Mouse (Mus musculus) embryonic facial prominence, embryonic 11.5 days (tissue): ENCODE measurements around the gene Mettl26. TPM values are rescaled to one million over a fixed set of nuclear protein-coding genes. Genes with fewer than 3 reads are reported as not detected.
A peak's percentile ranks its signal among the peaks of the same experiment; 100 is the strongest.

Experiments
- ATAC-seq: fragments of 200-750 bp; cut with Nextera tagmentation; replicated peaks from 2 replicates; pipeline ENCODE4 v1.8.0; 2017; ENCODE audit warnings: low read depth; ENCODE audit not compliant: insufficient number of reproducible peaks, low FRiP score, low TSS enrichment
- DNase-seq: peaks from one replicate; pipeline ENCODE4 v3.0.0-alpha.2; 2015; ENCODE audit warnings: low spot score
- H3K27ac ChIP-seq: fragments of 300-500 bp; sonication (generic); replicated peaks from 2 replicates; pipeline ENCODE4 v1.5.1; 2014; ENCODE audit warnings: mild to moderate bottlenecking, low read depth, low read length, control low read depth
- H3K27me3 ChIP-seq: fragments of 300-500 bp; sonication (generic); 2 replicates; pipeline ENCODE4 v1.6.1; 2014; ENCODE audit warnings: mild to moderate bottlenecking, low read length, moderate library complexity, mixed read lengths; ENCODE audit not compliant: control insufficient read depth, insufficient read depth
- H3K36me3 ChIP-seq: fragments of 300-500 bp; sonication (generic); replicated peaks from 2 replicates; pipeline ENCODE4 v1.6.1; 2014; ENCODE audit warnings: low read depth, mild to moderate bottlenecking, low read length, moderate library complexity, mixed read lengths; ENCODE audit not compliant: control insufficient read depth, insufficient read depth
- H3K4me1 ChIP-seq: fragments of 300-500 bp; sonication (generic); 2 replicates; pipeline ENCODE4 v1.6.1; 2014; ENCODE audit warnings: low read length, mixed read lengths; ENCODE audit not compliant: control insufficient read depth, insufficient read depth
- H3K4me2 ChIP-seq: fragments of 300-500 bp; sonication (generic); 2 replicates; pipeline ENCODE4 v1.6.1; 2014; ENCODE audit warnings: low read depth, mild to moderate bottlenecking, control low read depth, low read length, moderate library complexity
- H3K4me3 ChIP-seq: fragments of 300-500 bp; sonication (generic); 2 replicates; pipeline ENCODE4 v1.5.1; 2014; ENCODE audit warnings: low read depth, low read length, control low read depth
- H3K9ac ChIP-seq: fragments of 300-500 bp; sonication (generic); replicated peaks from 2 replicates; pipeline ENCODE4 v1.6.1; 2014; ENCODE audit warnings: mild to moderate bottlenecking, control low read depth, low read length
- H3K9me3 ChIP-seq: fragments of 300-500 bp; sonication (generic); replicated peaks from 2 replicates; pipeline ENCODE4 v1.6.1; 2016; ENCODE audit warnings: mild to moderate bottlenecking, low read length, inconsistent platforms, mixed read lengths; ENCODE audit not compliant: control insufficient read depth
- WGBS: fragments of 180-500 bp; shearing (Covaris S2); extraction: QIAGEN DNeasy Blood & Tissue Kit; methylation state at CpG from one replicate; pipeline ENCODE4 v1.1.7; 2014; 5-methylcytosine and 5-hydroxymethylcytosine counted together
- polyA plus RNA-seq: library from polyadenylated mRNA; unstranded; fragments of >200 nt; fragmentation: Nextera tagmentation; extraction: Ambion mirVana; gene quantifications from 2 replicates; pipeline ENCODE4 v1.2.1, GENCODE M21; 2014

The Mettl26 gene
- polyA plus RNA-seq, 1 experiment from 2014 or later: 49.8 TPM

GRCm38 (mm10) chr17:25879750-25880149 lies 4.9 kb downstream of the Mettl26 start:
- Histone ChIP-seq H3K4me3 (no peak overlapping the region), H3K9me3 (no peaks in the 10 kb centered on the region), H3K4me1 (peaks cover 19% of the 10 kb centered on the region), H3K9ac (no peak overlapping the region), H3K36me3 (no peaks in the 10 kb centered on the region; the same call in none of the 2 replicates), H3K27ac (no peak overlapping the region), H3K4me2 (no peak overlapping the region), H3K27me3 (no peaks in the 10 kb centered on the region)
- 78% methylated on average over 8 of the region's 8 CpGs for WGBS
- DNase-seq: no peak
- no peak for ATAC-seq

GRCm38 (mm10) chr17:25880196-25880910 lies 5.5 kb downstream of the Mettl26 start, which contains the start of gene Wfikkn1:
Gene Wfikkn1 (minus strand): TSS chr17:25880858.
- peaks cover 19% of the 10 kb centered on the region for H3K4me1 ChIP-seq
- no peak within 1 kb of the TSS for H3K4me2 ChIP-seq
- no peak within 1 kb of the TSS for H3K4me3 ChIP-seq
- H3K9ac ChIP-seq: peak within 1 kb of the TSS; percentile 18; the same call in 1 of the 2 replicates
- no peaks in the 10 kb centered on the region for H3K27me3 ChIP-seq
- no peaks in the 10 kb centered on the region; the same call in none of the 2 replicates for H3K36me3 ChIP-seq
- DNase-seq: no peak
- no peaks in the 10 kb centered on the region for H3K9me3 ChIP-seq
- 14% methylated on average over 5 of the region's 5 CpGs for WGBS
- ATAC-seq: no peak
- peak within 1 kb of the TSS; percentile 56 for H3K27ac ChIP-seq

GRCm38 (mm10) chr17:25880913-25881641 lies 6.2 kb downstream of the Mettl26 start:
- ATAC-seq: no peak

GRCm38 (mm10) chr17:25881691-25882090 lies 6.8 kb downstream of the Mettl26 start:
- no peak overlapping the region for H3K4me3 ChIP-seq
- peaks cover 19% of the 10 kb centered on the region for H3K4me1 ChIP-seq

More at GRCm38 (mm10) chr17:25880913-25881641, 6.2 kb downstream of the Mettl26 start:
- peak overlapping the region; percentile 56 for H3K27ac ChIP-seq
- 0 out of 2 replicates have a peak overlapping the region, but pooled peaks have one; percentile 18 for H3K9ac ChIP-seq
- 3% methylated on average over 5 of the region's 5 CpGs for WGBS
- no peaks in the 10 kb centered on the region; the same call in none of the 2 replicates for H3K36me3 ChIP-seq
- no peaks in the 10 kb centered on the region for H3K27me3 ChIP-seq
- no peaks in the 10 kb centered on the region for H3K9me3 ChIP-seq
- H3K4me3 ChIP-seq: no peak overlapping the region
- peak; percentile 58 for DNase-seq
- H3K4me1 ChIP-seq: peaks cover 19% of the 10 kb centered on the region
- no peak overlapping the region for H3K4me2 ChIP-seq

GRCm38 (mm10) chr17:25882306-25882705 lies 7.4 kb downstream of the Mettl26 start:
- no peaks in the 10 kb centered on the region; the same call in none of the 2 replicates for H3K36me3 ChIP-seq
- ATAC-seq (no peak), DNase-seq (no peak)
- peaks cover 19% of the 10 kb centered on the region for H3K4me1 ChIP-seq
- H3K4me2 ChIP-seq: no peak overlapping the region
- H3K9me3 ChIP-seq: no peaks in the 10 kb centered on the region
- WGBS: 19% methylated on average over 5 of the region's 5 CpGs
- H3K27ac ChIP-seq: peak overlapping the region; percentile 52
- no peak overlapping the region for H3K9ac ChIP-seq
- no peak overlapping the region for H3K4me3 ChIP-seq
- no peaks in the 10 kb centered on the region for H3K27me3 ChIP-seq

More at GRCm38 (mm10) chr17:25881691-25882090, 6.8 kb downstream of the Mettl26 start:
- Histone ChIP-seq H3K36me3 (no peaks in the 10 kb centered on the region; the same call in none of the 2 replicates), H3K9ac (no peak overlapping the region; the same call in 1 of the 2 replicates), H3K27ac (no peak overlapping the region; the same call in 1 of the 2 replicates), H3K9me3 (no peaks in the 10 kb centered on the region), H3K27me3 (no peaks in the 10 kb centered on the region), H3K4me2 (no peak overlapping the region)
- 13% methylated on average over 4 of the region's 4 CpGs for WGBS
- ATAC-seq (no peak), DNase-seq (no peak)

- Histone ChIP-seq H3K36me3 (no peaks in the 10 kb centered on the region; the same call in none of the 2 replicates), H3K9me3 (no peaks in the 10 kb centered on the region), H3K4me2 (no peak overlapping the region), H3K9ac (no peak overlapping the region), H3K27me3 (no peaks in the 10 kb centered on the region), H3K4me3 (no peak overlapping the region), H3K4me1 (peaks cover 19% of the 10 kb centered on the region), H3K27ac (no peak overlapping the region)
- WGBS: 85% methylated on average over 8 of the region's 8 CpGs
- DNase-seq: no peak
- no peak for ATAC-seq
These were observed 8.4 kb downstream of the Mettl26 start for GRCm38 (mm10) chr17:25883268-25883667.

- Histone ChIP-seq H3K4me3 (no peak overlapping the region), H3K9me3 (no peaks in the 10 kb centered on the region), H3K9ac (no peak overlapping the region), H3K27ac (no peak overlapping the region), H3K27me3 (no peaks in the 10 kb centered on the region), H3K4me2 (no peak overlapping the region), H3K36me3 (no peaks in the 10 kb centered on the region; the same call in none of the 2 replicates), H3K4me1 (peaks cover 19% of the 10 kb centered on the region)
- ATAC-seq: no peak
- no peak for DNase-seq
- WGBS: 93% methylated on average over 3 of the region's 3 CpGs
These were observed 8.9 kb downstream of the Mettl26 start for GRCm38 (mm10) chr17:25883824-25884223.
